Mouse (Mus musculus): Measurements from ENCODE around the gene Clasp2.

Gene Clasp2

DNA sequence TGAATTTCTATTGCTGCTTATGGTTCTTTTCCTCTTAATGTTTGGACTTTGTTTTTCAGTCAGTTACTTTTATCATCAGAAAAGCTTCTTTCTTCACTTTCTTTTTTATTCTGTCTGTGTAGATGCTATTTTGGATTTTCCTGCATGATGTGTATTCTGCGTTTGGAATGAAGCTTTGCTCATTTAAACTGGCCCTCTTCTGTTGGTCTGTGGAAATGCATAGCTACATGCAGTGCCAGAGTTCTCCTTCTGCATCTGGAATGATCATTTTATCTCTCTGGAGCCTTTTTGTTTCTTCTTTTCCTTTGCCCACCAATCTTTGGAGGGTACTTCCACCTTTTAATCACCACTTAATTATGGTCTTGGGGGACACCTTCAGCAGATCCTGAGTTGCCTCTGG, 80.9 kb downstream of the Clasp2 start:
- DNase-seq = peak in 1 of 2 experiments; percentile 10

DNA sequence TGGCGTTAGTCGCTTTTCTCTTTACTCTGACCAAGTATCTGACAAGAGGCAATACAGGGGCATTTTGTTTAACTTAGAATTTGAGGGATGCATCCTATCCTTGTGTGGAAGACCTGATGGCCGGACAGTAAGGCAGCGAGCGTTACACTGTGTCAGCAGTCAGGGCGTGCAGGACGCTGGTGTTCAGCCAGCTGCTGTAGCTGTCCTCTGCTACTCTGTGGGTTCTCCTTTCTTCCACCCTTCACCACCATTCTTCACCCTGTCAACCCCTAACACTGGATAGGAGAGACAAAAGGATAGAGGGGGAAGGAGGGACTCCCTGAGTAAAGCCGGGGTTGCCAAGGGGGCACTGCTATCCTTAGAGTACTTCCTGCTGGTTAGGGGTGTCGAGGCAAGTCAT, 87.4 kb downstream of the Clasp2 start:
- DNase-seq = no peak

DNA sequence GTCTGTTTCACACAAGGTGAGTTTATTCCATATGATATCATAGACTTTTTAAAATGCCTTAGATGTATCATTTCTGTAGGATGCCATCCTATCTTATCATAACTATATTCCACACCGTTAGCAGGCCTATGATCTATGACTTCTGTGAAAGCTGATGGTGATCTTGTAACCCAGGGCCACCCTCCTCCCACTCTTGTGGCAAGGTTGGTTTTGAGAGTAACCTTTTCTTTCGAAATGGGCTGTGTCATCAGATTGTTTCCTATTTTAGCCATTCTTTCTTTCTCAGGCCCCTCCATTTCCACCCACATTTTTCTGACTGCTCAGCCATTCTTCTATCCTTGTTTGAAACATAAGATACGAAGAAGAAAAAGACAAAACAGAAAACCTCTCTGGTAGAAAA, 88.9 kb downstream of the Clasp2 start:
- no peak for DNase-seq

DNA sequence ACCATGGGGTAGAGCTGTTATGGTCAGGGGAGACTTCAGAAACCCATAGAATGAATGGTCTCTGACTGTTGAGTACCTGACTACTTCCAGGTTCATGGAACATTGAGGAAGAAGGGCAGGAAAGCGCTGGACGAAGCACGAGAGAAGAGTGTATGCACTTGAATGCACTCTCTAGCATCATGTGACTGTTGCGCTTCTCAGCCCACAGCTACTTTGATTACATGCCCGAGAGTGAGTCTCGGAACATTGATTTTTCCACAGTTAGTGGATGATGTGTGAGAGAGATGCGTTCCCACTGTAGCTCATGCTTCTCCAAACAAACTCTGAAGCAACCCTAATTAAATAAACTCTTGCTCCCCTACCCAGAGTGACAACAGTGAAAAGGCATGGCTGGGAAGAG, 92.2 kb downstream of the Clasp2 start:
- no peak for DNase-seq

DNA sequence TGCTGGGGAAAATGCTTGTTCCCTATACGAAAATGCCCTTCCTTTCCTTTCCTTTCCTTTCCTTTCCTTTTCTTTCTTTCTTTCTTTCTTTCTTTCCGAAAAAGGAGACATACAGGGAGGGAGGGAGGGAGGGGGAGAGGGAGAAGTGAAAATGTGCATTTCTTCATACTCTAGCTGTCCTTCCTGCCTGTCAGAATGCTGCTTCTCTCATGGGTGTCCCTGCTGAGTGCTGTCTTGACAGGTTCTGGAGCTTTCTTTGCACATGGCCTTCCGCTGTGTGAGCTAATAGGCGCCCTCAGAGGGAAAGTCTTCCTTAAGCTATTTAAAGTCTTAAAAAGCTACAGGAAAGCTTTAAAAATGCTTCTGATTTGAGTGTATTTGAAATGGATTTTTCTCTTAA, 95.7 kb downstream of the Clasp2 start:
- DNase-seq = no peak

DNA sequence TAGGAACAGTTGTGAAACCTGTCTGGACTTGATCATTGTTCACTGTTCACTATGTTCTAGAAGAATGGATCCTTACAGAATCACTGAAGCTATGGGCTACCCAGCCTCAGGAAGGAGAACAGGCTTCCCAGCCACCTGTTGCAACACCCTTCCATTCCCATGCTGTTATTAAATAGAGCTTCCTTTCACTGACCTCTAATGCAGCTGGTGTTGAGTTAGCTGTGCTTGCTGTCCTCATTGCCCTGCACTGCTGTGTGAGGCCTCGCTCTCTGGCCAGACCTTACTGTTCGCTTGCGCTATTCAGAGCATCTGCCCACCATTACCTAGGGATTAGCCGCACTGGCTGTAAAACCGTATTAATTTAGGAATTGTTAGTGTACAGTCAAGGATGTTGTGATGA, 96.2 kb downstream of the Clasp2 start:
- DNase-seq = no peak

DNA sequence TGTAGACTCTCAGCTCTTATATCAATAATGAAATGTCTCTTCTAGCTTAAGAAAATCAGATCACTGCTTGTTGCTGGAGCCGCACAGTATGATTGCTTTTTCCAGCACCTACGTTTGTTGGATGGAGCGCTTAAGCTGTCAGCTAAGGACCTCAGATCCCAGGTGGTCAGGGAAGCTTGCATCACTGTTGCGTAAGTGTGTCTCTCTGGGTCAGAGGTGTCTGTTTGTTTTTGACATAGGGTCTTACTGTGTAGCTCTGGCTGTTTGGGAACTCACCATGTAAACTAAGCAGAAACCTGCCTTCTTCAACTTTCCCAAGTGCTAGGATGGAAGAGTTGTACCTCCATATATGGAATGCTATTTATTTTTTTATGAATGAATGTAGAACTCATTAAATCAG, 102.8 kb downstream of the Clasp2 start:
- no peak for DNase-seq

DNA sequence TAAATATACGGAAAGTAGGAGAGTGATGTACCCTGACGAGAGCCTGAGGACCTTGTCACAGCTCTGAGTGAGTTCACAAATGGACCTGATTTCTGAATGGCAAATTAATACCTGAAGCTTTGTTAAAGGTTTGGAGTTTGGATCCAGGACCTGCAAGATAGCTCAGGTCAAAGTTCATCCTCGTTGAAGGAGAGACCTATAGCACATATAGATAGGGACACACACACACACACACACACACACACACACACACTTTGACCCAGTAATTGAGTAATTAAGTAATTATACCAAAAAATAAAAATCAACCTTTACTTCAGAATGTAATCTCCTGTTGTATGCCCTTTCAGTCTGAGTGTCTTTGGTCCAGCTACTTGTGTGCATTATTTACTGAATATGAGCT, 114.2 kb downstream of the Clasp2 start:
- DNase-seq = no peak

DNA sequence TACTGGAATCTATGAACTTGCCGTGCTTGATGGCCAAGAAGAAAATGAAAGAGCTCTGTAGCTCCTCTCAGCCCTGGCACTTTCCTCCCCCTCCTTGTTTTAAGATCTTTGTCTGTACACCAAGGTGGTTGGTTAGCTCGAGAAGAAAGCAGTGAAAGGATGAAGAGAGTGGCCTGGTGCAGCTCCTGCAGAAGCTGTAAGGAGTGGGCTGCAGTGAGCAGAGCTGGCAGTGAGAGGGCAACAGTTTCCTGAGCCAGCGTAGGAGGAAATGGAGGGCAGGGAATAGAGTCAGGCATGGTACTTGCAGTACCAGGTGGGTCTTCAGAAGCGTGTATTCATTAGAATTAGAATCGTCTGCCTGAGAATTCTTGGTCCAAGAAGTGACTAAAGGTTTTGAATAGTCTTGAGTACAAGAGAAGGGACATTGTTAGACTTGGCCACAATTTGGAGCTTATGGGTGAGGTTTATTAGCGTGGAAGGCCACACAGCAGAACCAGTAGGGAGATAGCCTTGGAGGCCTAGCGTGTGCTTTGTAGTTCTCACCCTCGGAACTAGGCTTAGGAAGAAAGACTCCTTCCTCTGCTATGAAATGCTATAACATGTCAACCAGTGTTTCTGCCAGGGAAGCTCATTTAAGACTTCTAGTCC, 116.1 kb downstream of the Clasp2 start:
- no peak for DNase-seq

DNA sequence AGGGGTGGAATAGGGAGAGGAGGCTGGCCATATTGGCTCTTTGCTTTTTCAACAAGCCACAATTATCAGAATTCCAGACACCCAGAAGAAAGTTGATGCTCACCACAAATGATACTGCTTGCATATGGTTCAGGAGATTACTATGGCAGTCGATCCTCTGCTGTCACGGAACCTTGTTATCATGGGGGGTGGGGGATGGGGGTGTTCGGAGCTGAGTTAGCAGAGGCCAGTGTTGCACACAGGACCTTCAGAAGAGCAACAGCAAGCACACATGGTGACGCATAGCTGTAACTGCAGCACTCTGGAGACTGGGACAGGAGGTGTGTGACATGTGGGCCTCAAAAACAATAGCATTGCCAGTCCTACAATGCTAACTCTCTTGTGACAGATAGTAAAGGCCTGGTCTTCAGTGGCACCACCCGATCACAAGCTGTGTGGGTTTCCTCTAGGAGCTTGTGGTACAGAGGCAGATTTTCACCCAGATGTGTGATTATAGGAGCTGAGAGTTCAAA, 116.7 kb downstream of the Clasp2 start:
- no peak for DNase-seq

DNA sequence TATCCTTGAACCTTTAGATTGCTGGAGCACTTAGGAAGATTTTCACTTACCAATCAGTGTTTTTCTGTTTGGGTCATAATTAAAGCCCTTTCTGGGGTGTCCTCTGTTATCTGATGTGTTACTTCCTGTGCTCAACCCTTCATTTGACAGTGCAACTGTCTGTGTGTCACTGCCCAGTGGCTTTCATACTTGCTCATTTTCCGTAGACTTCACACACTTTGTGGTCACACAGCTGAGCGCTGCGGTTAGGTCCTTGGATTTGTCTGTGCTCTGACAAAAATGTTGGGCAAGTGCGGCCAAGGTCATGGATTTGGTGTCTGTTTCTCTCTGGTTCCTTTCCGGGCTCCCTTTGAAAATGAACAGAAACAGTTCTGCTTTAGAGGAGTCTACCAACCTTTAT, 118.1 kb downstream of the Clasp2 start:
- no peak for DNase-seq

DNA sequence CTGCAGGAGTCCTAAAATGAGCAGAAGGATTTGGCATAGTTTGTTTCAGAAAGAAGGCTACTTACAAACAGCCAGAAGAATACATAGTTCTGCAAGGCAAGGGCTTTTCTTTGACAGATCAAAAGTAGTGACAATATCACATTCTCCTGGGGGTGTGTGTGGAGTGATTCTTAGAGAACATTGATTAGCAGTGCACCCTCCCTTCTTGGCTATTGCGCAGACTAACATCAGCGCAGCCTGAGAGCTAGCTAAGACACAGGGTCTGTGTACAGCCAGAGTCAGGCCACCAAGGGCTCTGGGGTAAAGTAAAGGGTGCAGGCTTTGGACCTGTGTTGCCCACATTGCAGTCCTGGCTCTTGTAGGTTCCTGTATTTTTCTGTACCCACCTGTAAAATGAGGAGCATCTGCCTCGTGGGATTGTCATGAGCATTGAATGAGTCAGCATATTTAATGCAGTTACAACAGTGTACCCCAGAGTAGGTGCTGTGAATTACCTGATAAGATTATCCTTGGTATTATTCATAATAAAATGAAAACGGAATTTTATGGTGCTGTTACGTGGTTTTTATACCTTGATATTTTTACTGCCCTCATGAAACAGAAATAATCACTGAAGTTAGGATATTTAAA, 122.2 kb downstream of the Clasp2 start:
- DNase-seq = no peak

DNA sequence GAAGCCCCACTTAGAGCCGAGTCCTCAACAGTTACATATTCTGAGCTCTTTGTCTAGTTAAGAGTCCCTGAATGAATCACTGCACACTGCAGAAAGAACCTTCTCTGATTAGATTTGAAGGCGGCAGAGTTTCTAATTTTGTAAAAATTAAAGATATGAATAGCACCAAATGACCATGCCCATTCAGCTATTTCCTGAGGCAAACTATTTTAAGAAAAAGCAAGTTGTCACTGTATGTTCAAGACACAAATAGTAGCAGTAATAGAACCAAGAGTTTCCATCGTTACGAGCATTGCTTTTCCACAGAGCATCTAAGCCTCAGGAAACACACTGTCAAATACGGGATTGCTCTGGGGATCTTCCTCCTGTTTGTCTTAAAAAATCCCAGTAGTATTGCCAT, 126.7 kb downstream of the Clasp2 start:
- no peak for DNase-seq

DNA sequence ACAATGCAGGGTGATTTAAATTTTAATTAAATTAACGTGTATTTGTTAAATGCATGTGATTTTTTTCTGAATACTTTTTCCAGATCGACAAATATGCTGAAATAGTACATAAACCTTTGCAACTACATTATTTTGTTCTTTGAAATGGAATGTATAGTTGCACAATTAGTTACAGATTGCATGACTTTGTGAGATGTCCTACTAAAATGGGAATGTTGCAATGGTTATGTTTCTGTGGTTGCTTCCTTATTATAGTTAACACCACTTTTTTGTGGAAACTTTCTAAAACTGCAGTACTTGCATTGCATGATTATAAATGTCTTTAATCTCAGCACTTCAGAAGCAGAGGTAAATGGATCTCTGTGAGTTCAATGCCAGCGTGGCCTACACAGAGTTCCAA, 153.6 kb downstream of the Clasp2 start:
- no peak for DNase-seq

DNA sequence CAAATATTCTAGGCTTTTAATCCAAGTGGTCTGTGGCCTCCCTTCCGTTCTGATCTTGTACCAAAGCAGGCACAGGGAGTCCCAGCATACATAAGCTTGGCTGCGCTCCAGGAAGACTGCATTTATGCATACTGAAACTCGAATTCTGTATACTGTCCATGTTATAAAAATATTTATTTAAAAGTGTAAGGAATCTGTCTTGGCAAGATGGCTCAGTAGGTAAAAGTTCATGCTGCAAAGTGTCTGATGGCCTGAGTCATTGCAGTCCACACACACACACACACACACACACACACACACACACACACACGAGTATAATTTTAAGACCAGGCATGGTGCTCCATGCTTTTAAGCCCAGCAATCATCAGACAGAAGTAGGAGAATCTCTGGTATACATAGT, 161.9 kb downstream of the Clasp2 start:
- no peak for DNase-seq

DNA sequence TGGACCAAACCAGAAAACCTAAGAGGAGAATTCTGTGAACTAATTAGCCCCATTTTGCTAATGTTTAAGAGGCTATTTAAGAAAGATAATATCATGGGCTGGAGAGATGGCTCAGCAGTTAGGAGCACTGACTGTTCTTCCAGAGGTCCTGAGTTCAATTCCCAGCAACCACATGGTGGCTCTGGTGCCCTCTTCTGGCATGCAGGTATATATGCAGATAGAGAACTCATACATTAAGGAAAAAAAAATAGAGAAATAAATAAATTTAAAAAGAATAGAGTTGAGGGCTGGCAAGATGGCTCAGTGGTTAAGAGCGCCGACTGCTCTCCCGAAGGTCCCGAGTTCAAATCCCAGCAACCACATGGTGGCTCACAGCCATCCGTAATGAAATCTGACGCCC, 163.0 kb downstream of the Clasp2 start:
- DNase-seq = peak in 1 of 2 experiments; percentile 36

DNA sequence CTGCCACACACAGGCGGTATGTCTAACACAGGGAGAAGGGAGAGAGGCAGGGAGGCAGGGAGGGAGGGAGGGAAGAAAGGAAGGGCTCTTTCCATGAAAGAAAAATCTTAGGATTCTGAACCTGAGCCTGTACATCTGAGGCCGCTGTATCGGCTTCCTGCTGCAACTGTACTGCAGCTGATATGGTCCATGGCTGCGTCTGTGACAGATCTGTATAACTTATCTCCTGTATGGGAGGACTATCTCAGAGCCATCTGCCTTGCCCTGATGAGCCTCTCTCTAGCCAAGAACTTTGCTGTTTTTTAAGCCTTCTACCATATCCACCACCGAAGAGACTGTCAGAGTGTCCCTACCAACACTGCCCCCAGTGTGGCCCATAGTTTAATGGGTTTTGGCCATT, 174.5 kb downstream of the Clasp2 start:
- DNase-seq = no peak

DNA sequence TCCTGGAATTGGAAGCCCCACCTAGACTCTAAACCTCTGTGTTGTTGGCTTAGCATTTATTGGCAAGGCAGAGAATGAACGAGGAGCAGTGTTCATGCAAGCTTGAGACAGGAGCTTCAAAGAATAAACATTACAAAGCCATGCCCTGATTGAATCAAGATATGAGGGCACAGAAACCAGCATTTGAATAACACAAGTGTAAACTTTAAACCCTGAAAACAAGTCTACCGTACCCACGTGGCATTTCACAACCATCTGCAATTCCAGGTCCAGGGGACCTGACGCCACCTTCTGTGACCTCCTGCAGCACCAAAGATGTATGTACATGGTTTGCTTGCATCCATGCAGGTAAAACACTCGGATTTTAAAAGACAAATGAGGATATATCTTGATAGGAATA, 181.4 kb downstream of the Clasp2 start:
- DNase-seq = no peak

DNA sequence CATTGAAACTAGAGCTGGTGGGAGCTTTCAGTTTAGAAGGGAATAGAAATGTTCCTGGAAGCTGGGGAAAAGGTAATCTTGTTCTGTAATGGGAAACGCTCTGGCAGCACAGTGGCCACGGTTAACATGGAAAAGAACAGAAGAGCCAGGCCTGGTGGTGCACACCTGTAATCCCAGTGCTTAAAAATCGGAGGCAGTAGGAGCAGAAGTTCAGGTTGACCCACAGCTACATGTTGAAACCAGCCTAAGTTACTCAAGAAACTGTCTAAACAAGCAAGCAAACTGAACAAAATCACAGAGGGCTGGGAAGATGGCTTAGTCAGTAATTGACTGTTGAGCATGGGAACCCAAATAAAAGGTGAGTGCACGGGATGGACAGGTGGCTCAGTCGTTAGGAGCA, 183.6 kb downstream of the Clasp2 start:
- no peak for DNase-seq

DNA sequence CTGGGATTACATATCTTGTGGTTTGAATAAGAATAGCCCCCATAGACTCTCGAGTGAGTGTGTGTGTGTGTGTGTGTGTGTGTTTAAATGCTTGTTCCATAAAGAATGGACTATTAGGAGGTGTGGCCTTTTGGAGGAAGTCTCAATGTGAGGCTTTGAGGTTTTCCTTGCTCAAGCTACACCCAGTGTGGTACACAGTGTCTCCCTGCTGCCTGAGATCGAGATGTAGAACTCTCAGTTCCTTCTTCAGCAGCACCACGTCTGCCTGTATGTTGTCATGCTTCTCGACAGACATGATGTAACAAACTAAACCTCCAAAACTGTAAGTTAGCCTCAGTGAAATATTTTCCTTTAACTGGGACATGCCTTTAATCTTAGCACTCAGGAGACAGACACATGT, 187.3 kb downstream of the Clasp2 start:
- DNase-seq = no peak

DNA sequence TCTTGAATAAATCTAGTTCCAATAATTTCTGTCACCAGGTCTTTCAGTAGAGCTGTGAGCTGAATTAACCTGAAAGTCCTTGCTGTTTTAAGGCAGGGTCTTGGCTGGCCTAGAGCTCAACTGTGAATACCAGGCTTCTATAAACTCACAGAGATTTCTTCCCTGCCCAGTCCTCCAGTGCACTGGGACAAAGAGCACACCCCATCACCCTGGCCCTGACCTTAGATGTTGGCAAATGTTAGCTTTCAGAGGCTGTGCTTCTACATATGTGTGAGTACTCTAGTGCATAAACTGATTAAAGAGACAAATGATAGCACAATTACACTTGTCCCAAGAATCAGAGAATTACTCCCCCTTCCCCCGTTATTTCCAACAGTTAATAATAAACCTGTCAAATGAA, 188.4 kb downstream of the Clasp2 start:
- DNase-seq = no peak

DNA sequence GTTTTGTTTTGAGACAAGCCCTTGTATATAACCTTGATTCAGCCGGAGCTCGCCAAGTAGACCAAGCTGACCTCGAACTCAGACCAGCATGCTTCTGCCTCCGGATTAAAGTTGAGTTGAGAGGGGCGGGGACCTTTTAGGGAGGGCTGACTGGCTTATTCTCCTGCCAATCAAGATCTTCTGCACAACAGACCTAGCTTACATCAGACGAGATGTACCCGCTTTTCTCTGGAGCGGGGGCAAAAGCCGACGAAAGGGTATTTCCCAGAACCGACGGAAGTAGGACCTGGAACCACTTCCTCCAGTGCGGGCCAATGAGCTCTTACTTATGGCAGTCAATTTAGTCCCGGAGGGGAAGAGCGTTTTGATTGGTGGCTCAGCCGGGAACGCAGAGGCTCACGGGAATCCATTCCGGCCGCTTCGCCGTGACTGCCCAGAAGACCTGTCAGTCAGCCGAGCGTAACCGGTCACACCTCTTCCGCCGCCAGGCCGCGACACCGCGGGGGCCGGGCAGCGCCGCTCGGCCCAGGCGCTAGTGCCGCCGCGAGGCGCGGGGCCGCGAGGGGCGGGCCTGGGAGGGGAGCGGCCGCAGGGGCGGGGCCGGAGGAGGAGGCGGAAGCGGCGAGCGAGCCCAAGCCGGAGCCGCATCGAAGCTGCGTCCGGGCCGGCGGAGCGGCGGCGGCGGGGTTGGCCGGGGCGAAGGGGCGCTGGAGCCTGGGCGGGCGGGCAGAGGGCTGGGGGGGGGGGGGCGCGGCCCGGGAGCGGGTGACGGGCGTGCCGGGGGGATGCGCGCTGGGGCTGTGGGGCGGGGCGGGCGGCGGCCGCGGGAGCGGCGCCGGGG, 189.5 kb downstream of the Clasp2 start, which contains the start of gene Ubp1:
Ubp1 (plus strand) TSS at position 401 of the 841 bp plus-strand sequence.
- peak; percentile 96 to 99 for DNase-seq

DNA sequence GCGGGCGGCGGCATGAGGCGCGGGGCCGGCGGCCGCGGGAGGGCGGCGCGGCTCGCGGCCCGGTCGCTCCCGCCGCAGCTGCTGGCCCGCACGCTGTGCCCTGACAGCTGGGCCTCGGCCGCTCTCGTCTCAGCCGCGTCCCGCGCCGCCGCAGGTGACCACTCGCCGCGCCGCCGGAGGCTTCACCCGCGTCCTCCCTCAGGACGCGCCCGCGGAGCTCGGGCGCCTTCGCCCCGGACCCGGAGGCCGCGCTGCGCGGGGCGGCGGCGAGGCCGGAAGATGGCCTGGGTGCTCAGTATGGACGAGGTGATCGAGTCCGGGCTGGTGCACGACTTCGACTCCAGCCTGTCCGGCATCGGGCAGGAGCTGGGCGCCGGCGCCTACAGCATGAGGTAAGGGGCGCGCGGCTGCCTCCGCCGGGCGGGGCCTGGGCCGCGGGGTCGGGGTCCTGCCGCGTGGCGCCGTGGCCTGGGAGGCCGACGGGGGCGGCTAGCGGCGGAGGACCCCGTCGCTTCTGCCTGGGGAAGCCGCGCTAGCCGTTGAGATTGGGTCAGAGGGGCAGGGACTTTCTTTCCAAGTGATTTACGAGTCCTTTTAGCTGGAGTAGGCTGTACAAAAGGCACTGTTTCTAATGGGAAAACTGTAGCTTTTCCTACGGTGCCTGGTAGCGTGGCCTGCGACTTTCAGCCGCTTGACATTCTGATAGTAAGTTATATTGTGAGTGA, 190.3 kb downstream of the Clasp2 start:
- DNase-seq = peak; percentile 13 to 44

All from kidney, postnatal 36 days (tissue).